Mouse (Mus musculus) right cerebral cortex, adult 2 months (tissue): Measurements from ENCODE around the gene Vgll4.

Experiments used
- DNase-seq, 2 experiments: peaks; one replicate each; pipeline ENCODE4 v3.0.0; 2021 to 2022; ENCODE audit warnings: low spot score in 2 of 2

Vgll4 gene

DNA sequence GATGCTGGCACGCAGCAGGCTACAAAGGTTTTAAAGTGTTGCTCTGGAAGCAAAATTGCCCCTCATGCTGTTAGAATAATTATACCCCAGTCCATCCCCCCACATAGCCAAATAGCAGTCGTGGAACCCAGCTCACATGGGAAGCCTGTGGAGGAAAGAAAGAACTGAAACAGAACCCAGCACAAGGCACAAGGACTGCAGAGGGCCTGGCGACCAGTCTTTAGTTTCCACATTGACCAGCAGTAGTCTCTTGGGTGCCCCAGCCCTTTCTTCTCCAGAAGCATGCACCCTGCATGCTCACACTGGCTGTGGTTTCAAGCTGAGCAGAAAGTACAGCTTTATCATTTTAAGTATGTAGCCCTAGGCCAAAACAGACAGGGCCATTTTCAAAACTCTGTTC is 127.7 kb downstream of the Vgll4 start:
- DNase-seq = no peak

DNA sequence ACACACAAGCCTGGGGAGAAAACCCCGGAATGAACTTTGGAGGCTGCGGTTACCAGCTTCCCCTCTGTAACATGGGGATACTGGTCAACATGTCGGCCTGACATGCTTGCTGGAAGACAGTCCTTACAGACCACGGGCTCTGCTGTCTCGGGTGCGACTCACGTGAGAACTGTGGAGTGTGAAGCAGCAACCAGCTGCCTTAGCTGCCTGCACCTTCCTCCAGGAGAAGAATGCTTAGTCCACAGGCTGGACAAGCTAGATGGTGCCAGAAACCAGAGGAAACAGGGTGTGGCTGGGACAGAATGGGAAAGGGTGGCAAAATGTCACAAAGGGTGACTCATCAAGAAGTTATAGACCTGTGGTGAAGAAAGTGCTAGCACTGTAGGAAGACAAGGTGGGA is 129.8 kb downstream of the Vgll4 start:
- no peak for DNase-seq

DNA sequence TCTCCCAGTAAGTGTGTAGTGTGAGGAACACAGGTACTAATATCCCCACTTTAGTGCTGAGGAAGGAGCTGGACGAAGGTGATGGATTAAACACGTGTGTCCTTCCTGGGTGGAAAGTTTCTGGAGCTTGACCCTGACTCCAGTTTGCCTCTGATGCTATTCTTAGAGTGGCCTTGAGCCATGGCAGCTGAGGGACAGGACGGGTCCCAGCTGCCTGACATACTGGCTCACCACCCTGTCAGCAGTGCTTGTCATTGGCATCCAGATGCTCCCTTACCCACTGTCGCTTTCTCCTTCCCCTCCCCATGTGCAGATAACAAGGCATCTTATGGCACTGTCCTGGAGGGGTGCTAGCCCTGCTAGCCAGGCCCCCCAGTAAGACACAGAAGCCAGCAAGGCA is 130.9 kb downstream of the Vgll4 start:
- no peak for DNase-seq

DNA sequence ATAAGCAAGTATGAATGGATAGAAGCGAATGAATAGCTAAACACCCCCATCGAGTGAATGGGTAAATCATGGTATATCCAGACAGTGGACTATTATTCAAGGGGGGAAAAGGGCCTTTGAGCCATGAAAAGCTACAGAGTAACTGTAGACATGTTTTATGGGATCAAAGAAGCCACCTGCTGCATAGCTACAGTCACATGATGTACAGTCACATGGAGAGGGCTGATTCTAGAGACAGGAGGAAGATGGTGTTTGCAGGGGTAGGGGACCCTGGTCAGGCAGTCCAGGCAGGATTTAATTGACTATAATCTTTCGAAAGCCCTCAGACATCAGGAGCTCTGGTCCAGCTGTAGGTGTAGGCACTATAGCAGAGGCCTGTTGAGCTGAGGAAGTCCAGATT is 133.4 kb downstream of the Vgll4 start:
- DNase-seq = no peak

DNA sequence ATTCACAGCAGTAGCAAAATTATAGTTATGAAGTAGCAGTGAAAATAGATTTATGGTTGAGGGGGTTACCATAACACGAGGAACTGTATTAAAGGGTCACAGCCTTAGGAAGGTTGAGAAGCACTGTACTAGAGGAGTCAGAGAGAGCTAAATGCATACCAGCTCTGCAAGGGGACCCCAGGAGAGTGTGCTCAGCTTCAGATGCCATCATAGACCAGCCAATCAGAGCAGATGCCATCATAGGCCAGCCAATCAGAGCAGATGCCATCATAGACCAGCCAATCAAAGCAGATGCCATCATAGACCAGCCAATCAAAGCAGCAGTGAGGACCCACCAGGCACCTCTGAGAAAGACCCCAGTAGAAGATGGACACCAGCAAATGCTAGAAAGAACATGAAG is 134.0 kb downstream of the Vgll4 start:
- no peak for DNase-seq

DNA sequence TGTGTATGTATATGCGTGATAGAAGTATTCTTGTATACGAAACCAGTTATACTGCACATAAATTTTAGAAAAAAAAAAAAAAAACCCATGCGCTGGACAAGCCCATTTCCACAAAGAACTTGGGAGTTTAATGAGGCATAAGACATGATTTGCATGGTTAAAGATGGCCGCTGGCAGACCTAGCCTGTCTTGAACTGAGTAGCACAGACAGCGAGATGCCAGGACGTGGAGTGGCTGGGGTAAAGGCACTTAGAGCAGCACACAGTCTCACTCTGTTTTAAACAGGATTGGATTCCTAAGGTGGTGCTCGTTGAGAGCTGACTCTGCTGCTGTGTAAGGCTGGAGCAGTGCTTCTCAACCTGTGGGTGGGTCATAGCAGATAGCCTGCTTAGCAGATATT is 134.4 kb downstream of the Vgll4 start:
- no peak for DNase-seq

DNA sequence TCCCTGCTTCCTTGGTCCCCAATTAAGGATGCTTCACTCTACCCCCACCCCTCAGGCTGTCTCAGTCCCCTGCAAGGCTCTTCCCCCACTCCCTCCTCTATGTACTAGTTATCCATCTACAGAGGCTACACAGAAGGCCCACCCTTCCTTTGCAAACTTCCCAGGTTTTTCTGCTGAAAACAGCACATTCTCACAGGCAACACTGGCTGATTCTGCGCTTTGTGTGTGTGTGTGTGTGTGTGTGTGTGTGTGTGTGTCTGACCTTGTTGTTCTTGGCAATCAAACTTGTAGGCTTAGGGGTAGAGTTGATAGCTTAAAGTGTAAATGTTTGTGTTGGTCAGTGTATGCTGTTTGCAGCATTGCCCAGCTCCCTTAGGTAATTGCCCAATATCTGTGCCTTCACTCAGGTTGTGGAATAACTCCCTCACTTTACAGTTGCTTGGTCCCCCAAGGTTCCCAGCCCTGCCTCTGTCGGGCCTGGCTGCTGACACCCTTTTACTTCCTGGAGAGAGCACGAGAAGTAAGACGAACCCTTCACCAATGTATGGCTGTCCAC is 135.9 kb downstream of the Vgll4 start:
- DNase-seq = no peak

DNA sequence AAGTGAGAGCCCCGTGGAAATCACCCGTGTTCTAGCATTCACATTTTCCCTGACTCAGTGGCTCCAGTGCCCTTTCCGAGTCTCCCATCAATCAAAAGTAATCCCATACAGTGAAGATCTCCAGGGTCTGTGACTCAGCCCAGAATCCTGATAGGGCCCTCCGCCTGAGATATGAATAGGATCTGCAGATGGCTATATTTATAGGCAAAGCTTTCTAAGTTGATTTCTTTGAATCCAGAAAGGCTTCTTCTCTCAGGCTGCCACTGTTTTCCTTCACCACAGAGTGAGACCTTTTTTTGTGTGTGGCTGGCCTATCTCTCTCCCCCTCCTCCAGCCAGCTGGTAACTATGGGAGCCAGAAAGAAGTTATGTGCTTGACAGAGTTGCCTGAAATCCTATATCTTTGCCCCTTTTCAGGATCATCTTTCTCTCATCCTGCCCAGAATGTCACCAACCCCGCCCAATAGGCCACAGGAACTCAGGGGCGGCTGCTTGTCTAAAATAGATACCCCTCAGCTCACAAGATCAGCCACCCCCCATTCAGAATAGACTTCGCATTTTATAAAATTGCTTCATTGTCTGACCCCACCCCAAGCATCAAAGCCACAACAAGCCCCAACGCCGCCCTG is 136.6 kb downstream of the Vgll4 start:
- DNase-seq = peak in 1 of 2 experiments; percentile 22

DNA sequence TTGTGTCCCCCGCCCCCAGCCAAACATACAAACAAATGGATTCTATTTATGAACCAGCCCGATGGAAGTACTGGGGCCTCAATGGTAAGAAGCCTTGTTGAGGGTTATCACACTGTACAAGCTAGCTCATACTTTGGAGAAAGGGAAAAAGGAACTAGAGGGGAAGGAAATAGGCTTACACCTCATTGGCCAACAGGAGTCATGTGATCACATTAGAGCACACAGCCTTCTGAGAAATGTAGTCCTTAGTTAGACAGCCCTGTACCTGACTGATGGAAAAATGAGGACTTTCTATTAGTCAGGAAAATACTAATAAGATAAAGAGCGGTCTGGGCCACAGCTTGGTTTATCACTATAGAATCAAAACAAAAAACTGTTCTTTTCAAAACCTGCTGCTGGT is 138.0 kb downstream of the Vgll4 start:
- no peak for DNase-seq

DNA sequence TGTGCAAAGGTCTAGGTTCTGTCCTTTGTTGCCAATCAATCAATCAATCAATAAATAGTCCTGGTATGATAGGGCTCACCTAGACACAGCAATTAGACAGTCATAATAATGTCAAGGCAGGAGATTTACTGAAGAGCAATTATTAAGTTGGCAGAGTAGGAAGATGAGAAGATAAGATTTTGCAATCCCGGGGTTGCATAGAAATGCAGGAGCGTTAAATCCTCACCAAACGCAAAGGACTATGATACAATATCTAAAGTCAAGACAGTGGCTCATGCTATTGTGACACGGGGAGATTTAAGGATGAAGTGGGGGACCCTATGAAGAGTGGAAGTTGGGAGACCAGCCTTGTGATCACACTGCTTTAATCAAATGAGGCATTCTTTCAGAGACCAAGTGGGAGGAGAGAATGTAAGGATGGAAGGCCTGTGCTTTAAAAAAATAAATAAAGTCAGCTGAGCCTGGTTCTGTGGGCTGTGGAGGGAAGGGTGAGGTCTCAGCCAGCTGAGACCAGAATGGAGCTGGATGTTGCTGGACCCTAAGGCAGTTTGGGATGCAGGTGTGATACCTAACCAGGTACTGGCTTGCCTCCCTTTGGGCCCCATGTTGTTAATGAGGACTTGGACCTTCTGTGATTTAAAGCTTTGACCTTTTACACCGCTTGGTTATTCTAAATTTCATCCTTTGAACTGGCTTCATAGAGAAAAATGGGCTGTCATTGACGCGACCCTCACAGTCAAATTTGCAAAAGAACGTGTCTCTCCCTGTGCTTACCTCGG is 139.9 kb downstream of the Vgll4 start:
- no peak for DNase-seq

DNA sequence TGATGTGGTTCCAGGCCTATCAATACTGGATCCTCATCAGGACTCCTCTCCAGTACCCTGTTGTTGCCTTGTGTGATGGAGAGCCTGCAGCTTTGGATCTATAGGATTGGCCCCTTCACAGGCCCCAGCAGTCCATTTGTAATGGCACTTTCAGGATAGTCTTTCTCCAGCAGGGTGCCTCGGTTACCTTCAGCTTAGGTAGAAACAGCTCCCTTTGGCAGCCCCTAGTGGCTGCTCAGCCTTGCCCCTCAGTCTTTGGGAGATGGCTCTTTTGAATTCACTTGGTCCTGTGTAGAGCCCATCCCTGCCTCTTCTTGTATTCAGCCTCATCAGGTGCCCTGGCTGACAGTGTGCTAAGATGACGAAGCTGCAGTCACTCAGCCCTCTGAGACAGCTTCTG is 142.9 kb downstream of the Vgll4 start:
- DNase-seq = no peak

DNA sequence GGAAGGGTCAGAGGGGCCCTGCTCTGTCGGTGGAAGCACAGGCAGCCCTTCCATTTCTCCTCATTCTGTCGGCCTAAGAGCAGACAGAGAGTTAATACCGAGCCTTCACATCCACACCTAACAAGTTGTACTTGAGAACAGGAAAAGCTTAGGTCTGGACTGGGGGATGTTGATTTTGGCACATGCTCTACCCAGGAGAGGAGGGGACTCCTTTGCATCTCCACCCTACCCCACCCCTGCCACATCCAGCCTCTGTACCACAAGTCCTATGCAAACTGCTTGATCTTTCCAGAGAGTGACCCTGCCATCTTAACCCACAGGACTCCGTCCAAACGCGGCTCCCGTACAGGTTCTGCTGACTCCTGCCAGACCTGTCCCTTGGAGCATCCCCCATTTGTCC is 148.1 kb downstream of the Vgll4 start:
- no peak for DNase-seq

DNA sequence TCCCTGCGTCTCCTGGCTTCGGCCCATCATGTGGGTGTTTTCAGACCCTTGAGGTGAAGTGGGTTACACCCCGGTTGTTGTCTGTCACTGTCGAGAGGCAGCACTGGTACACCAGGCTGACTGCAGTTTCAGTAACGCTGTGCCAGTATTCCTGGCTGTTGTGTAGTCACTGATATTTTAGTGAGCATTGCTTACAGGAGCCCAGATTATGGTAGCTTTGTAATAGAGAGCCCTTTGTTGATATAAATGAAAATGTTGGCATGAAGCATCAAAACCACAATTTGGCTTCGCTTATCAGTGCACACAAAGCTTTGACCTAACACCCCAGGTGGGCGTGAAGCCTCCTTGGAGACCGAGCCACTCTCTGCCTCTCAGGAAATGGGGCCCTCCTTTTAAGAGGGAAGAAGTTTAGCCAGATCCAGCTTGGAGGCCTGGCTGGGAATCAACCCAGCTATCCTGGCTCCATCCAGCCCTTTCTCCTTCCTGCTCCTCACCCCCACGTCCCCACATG is 149.8 kb downstream of the Vgll4 start:
- DNase-seq = no peak

DNA sequence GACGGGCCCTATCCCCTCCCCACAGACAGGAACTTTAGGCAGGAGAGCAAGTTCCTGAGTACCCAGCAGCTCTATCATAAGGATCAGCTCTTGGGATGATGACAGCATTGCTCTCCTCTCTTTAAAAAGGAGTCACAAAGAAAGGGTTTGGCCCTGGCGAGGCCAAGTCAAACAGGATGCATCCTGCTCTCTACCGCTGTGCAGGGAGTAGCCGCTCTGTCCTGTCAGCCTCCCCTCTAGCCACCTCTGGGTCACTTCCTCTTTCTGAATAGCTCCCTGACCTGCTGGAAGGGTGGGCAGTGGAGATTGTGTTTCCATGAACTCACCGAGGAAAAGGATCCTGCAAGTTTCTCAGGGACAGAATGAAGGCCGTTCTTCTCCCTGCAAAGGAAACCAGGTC is 151.3 kb downstream of the Vgll4 start:
- DNase-seq = no peak

DNA sequence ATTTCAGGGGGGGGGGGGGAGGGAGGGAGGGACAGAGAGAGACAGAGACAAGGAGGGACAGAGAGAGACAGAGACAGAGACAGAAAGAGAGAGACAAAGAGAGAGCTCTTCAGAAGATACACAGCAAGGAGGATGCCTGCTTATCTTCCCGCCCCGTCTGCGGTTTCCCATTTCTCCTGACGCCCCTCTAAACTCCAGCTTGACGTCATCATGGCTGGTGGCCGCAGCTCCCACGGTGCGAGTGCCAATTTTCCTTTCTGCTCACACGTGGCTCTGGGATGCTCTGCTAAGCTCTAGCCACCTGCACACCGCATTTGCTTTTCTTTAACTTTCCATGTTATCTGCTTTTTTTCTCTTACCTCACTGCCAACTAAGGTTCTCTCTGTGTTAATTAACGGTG is 151.8 kb downstream of the Vgll4 start:
- DNase-seq = no peak

DNA sequence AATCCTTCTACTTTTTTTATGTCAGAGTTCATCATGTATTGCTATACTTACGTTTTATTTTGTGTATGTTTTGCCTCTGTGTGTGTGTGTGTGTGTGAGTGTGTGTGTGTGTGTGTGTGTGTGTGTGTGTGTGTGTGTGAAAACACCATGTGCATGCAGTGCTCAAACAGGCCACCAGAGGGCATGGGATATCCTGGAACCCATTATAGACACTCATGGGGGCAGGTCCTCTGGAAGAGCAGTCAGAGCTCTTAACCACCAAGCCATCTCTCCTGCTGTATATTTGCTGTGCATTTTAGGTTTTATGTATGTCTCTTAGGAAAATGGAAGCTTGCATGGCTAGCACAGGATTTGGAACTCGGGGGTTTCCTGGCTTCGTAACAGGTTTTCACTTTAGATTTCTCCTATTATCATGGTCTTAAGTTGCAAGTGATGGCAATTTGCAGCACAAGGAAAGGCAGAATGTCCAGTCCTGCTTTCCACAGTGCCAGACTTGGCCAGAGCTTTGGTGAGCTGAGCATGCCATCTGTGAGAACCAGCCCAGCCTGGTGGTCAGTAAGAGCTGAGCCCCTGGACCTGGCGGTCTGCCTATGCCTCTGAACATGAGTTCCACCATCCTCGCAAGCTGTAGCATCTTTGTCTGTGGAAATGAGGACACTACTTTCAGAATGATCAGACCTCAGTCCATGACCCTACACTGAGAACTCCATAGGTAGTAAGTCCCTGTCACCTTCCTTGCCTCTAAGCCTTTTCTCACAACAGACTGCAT is 154.7 kb downstream of the Vgll4 start:
- no peak for DNase-seq

DNA sequence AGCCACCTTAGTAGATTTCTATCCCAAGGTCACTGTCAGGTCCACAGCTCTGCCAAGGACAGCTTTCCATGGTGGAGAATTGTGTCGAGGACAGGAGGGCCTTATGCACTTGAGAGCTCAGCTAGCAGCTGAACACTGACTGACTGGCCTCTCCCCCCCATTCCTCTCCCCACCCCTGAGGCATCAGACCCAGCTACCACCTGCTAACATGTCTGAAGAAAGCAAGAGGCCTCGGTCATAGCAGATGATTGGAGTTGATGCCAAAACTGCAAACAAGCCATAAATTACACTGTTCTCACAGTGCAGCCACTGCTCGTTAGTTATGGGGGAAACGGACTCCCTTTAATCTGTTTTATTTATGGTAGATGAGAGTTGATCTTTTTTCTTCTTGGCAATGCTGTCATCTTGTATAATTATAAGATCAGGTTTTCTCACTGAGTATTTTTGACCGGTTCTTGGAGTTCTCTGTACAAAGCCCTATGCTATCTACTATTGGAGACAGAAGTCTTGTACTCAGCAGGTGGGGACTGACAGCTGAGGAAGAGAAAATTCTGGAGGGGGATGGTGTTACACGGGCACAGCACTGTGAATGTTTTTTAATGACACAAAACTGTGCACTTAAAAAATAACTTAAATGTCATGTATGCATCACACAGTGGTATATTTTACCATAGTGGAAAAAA is 155.5 kb downstream of the Vgll4 start:
- no peak for DNase-seq

DNA sequence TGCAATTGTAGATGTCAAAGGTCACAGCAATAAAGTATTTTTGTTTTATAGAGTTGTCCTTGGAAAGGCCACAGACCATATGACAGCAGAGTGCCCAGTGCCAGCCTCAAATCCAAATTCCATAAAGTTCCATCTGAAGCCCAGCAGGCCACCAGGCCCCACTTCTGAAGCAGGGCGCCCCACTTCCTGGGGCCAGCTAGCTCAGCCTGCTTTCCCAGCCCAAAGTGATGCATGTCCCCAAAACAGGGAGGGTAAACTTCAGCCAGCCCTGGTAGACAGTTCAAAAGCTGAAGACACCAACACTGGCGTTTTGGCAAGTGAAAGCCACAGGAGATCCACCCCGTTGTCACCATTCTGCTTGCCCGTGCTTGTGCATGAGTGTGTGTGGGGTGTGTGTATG is 157.0 kb downstream of the Vgll4 start:
- no peak for DNase-seq

DNA sequence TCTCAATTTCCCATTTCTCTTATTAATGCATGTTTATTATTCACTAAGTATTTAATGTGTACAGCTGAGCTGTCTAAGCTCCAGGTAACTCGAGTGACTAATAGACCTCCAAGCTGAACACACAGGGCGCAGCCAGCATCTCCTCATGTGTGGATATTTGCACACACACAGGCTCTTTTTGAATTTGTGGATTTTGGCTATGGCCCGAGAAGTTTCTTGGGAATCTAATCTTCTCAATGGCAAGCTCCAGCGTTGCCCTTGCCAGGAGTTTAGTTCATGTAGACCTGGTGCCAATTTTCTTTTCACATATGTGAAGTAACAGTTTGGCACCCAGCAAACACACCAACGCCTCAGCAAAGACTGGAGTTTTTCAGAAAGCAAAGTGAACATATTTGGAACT is 157.5 kb downstream of the Vgll4 start:
- DNase-seq = no peak
